Mouse (Mus musculus) heart, embryonic 10.5 days (tissue): ENCODE results near the gene Lrrc20. TPM values are rescaled to one million over a fixed set of nuclear protein-coding genes. Genes with fewer than 3 reads are reported as not detected.
A peak's percentile ranks its signal among the peaks of the same experiment; 100 is the strongest.

Experiments
- DNase-seq: peaks from one replicate; pipeline ENCODE4 v3.0.0-alpha.2; 2017; ENCODE audit warnings: low spot score
- H3K27ac ChIP-seq: fragments of 300-500 bp; sonication (generic); 2 replicates; pipeline ENCODE4 v1.5.1; 2016; ENCODE audit warnings: mild to moderate bottlenecking
- H3K27me3 ChIP-seq: fragments of 300-500 bp; sonication (generic); 2 replicates; pipeline ENCODE4 v1.6.1; 2016; ENCODE audit warnings: mild to moderate bottlenecking; ENCODE audit not compliant: poor library complexity, insufficient read depth, severe bottlenecking
- H3K36me3 ChIP-seq: fragments of 300-500 bp; sonication (generic); 2 replicates; pipeline ENCODE4 v1.6.1; 2016; ENCODE audit warnings: mild to moderate bottlenecking, moderate library complexity
- H3K4me1 ChIP-seq: fragments of 300-500 bp; sonication (generic); 2 replicates; pipeline ENCODE4 v1.6.1; 2016; ENCODE audit warnings: mild to moderate bottlenecking
- H3K4me3 ChIP-seq: fragments of 300-500 bp; sonication (generic); 2 replicates; pipeline ENCODE4 v1.5.1; 2016; ENCODE audit warnings: mild to moderate bottlenecking, moderate library complexity
- H3K9me3 ChIP-seq: fragments of 300-500 bp; sonication (generic); 2 replicates; pipeline ENCODE4 v1.6.1; 2016; ENCODE audit warnings: mild to moderate bottlenecking, moderate library complexity
- WGBS: fragments of 180-500 bp; shearing (Covaris S2); methylation state at CpG from one replicate; pipeline ENCODE4 v1.1.7; 2016; 5-methylcytosine and 5-hydroxymethylcytosine counted together
- polyA plus RNA-seq: library from polyadenylated mRNA; unstranded; fragments of >200 nt; fragmentation: Nextera tagmentation; extraction: Ambion mirVana; gene quantifications from 2 replicates; pipeline ENCODE4 v1.2.1, GENCODE M21; 2016

The Lrrc20 gene
- polyA plus RNA-seq, 1 experiment from 2014 or later, result 10.5 TPM

DNA sequence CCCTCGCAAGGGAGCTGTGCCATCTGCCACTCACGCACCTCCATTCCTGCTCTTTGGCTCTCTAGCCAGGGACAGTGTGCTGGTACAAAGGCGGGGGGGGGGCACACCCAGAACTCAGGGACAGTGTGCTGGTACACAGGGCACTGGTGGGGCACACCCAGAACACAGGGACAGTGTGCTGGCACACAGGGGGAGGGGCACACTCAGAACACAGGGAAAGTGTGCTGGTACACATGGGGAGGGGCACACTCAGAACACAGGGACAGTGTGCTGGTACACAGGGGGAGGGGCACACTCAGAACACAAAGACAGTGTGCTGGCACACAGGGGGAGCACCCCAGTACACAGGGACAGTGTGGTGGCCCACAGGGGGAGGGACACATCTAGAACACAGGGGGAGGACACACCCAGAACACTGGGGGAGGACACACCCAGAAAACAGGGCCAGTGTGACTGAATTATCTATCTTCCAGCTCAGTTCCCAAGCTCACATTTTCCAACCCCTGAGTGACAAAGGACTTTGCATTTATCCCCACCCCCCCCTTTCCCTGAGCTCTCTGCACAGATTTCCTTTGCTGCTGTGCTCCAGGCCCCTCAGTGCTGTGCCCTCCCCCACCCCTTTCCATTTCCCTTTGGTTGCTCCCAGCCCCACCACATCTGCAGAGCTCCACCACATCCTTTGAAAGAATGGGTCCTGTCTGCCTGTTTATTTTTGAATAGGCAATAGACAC, 58.9 kb downstream of the Lrrc20 start:
- Histone ChIP-seq H3K9me3 (no peaks in the 10 kb centered on the region), H3K4me1 (peaks cover 58% of the 10 kb centered on the region), H3K27me3 (no peaks in the 10 kb centered on the region), H3K4me3 (no peak overlapping the region), H3K36me3 (no peaks in the 10 kb centered on the region), H3K27ac (peak overlapping the region; percentile 83)
- no peak for DNase-seq
- WGBS, result 66% methylated on average over 3 of the region's 3 CpGs

GRCm38 (mm10) chr10:61535441-61535840, 59.8 kb downstream of the Lrrc20 start:
- 91% methylated on average over 4 of the region's 4 CpGs for WGBS
- Histone ChIP-seq H3K9me3 (no peaks in the 10 kb centered on the region), H3K27me3 (no peaks in the 10 kb centered on the region), H3K4me3 (no peak overlapping the region), H3K36me3 (no peaks in the 10 kb centered on the region), H3K4me1 (peaks cover 49% of the 10 kb centered on the region), H3K27ac (peak overlapping the region; percentile 83)
- no peak for DNase-seq

- Histone ChIP-seq H3K27ac (peak overlapping the region; percentile 83), H3K27me3 (no peaks in the 10 kb centered on the region), H3K4me3 (peak overlapping the region; percentile 32; the same call in 1 of the 2 replicates), H3K4me1 (peaks cover 43% of the 10 kb centered on the region), H3K36me3 (no peaks in the 10 kb centered on the region), H3K9me3 (no peaks in the 10 kb centered on the region)
- 33% methylated on average over 20 of the region's 20 CpGs for WGBS
- DNase-seq, result peak; percentile 82
Observed at GRCm38 (mm10) chr10:61536130-61537035, 60.8 kb downstream of the Lrrc20 start.

- Histone ChIP-seq H3K9me3 (no peaks in the 10 kb centered on the region), H3K27me3 (no peaks in the 10 kb centered on the region), H3K36me3 (no peaks in the 10 kb centered on the region), H3K27ac (peak overlapping the region; percentile 83), H3K4me1 (peaks cover 43% of the 10 kb centered on the region), H3K4me3 (no peak overlapping the region)
- WGBS, result 69% methylated on average over 5 of the region's 5 CpGs
- DNase-seq, result no peak
Observed at GRCm38 (mm10) chr10:61537036-61537380, 61.4 kb downstream of the Lrrc20 start.

DNA sequence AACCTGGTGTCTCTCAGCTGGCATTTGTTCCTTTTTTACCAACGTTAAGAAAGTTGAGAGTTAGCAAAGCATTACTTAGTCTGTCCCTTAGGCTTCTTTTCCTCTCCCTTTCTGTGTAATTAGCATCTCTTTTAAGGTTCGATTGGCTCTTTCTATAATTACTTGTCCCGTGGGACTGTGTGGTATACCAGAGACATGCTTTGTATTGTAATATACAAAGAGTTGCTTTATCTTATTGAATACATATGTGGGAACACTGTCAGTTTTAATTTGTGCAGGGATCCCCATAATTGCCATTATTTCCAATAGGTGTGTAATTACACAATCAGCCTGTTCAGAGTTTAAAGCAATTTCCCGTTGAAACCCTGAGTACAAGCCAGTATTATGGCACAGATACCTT, 62.8 kb downstream of the Lrrc20 start:
- WGBS, result 57% methylated on average over 4 of the region's 4 CpGs
- no peak for DNase-seq

DNA sequence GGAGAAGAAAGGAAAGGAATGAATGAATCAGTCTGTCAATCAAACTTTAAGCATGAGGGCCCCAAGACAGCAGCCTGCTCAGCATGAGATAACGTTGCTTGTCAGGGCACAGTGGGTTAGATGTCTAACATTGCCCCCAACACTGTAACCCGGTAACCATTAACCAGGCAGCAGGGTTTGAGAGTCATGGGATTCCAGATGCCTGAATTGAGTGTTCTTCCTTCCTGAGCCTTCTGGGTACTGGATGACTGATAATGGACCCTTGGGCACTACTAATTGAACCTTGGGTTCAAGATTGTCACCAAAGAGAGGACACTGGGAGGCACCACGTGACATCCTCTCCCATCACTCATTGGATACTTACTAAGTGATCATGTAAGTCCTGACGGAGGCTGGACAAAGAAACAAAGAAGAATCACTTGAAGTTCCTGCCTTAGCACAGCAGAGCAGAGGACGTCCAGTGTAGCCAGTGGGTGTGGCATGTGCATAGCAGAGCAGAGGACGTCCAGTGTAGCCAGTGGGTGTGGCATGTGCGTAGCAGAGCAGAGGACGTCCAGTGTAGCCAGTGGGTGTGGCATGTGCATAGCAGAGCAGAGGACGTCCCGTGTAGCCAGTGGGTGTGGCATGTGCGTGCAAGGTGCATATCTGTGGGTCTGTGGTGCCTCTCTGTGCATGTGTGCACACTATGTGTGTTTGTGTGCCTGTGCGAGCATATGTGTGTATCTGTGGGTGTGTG, 68.7 kb downstream of the Lrrc20 start:
- peak; percentile 89 for DNase-seq
- no peaks in the 10 kb centered on the region for H3K36me3 ChIP-seq
- peaks cover 24% of the 10 kb centered on the region for H3K4me1 ChIP-seq
- no peaks in the 10 kb centered on the region for H3K27me3 ChIP-seq
- H3K27ac ChIP-seq, result 0 out of 2 replicates have a peak overlapping the region, but pooled peaks have one; percentile 18
- no peak overlapping the region for H3K4me3 ChIP-seq
- 44% methylated on average over 12 of the region's 12 CpGs for WGBS
- no peaks in the 10 kb centered on the region for H3K9me3 ChIP-seq

More for the DNA sequence above, 62.8 kb downstream of the Lrrc20 start:
- peaks cover 43% of the 10 kb centered on the region for H3K4me1 ChIP-seq
- no peaks in the 10 kb centered on the region for H3K9me3 ChIP-seq
- H3K27ac ChIP-seq, result no peak overlapping the region
- H3K4me3 ChIP-seq, result no peak overlapping the region
- no peaks in the 10 kb centered on the region for H3K36me3 ChIP-seq
- H3K27me3 ChIP-seq, result no peaks in the 10 kb centered on the region

- no peak for DNase-seq
- Histone ChIP-seq H3K4me3 (no peak overlapping the region), H3K27ac (0 out of 2 replicates have a peak overlapping the region, but pooled peaks have one; percentile 18), H3K36me3 (no peaks in the 10 kb centered on the region), H3K9me3 (no peaks in the 10 kb centered on the region), H3K4me1 (peaks cover 24% of the 10 kb centered on the region), H3K27me3 (no peaks in the 10 kb centered on the region)
- 53% methylated on average over 9 of the region's 9 CpGs for WGBS
Observed at GRCm38 (mm10) chr10:61544863-61545240, 69.3 kb downstream of the Lrrc20 start.

- no peaks in the 10 kb centered on the region for H3K27me3 ChIP-seq
- no peak overlapping the region for H3K27ac ChIP-seq
- H3K4me1 ChIP-seq, result peaks cover 3% of the 10 kb centered on the region
- WGBS, result 83% methylated on average over 8 of the region's 8 CpGs
- no peaks in the 10 kb centered on the region for H3K9me3 ChIP-seq
- H3K36me3 ChIP-seq, result peaks cover 7% of the 10 kb centered on the region; the same call in 1 of the 2 replicates
- no peak overlapping the region for H3K4me3 ChIP-seq
- no peak for DNase-seq
Observed at GRCm38 (mm10) chr10:61550106-61550505, 74.5 kb downstream of the Lrrc20 start.

DNA sequence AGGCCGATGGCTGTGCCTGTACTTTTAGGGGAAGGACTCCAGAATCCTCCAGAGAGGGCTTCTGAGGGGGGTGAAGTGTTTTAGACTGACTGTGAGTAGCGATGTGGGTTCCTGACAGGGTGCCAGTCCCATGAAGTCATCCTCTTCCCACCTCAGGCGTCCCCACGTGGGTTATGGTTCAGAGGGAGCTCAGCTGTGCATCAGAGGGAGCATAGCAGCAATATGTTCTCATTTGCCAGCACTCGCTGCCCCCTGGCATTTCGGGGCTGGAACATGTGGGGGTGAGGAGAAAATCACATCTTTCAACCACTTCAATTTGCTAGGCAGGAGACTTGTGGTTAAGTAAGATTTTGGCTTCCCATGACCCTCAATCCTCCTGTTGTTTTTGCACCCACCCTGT, 79.6 kb downstream of the Lrrc20 start:
- H3K4me1 ChIP-seq, result no peaks in the 10 kb centered on the region
- peaks cover 16% of the 10 kb centered on the region for H3K36me3 ChIP-seq
- no peak overlapping the region for H3K27ac ChIP-seq
- no peak overlapping the region for H3K4me3 ChIP-seq
- 0 out of 2 replicates have a peak, but pooled peaks cover 5% of the 10 kb centered on the region for H3K9me3 ChIP-seq
- WGBS, result 86% methylated on average over 6 of the region's 6 CpGs
- H3K27me3 ChIP-seq, result no peaks in the 10 kb centered on the region
- no peak for DNase-seq

DNA sequence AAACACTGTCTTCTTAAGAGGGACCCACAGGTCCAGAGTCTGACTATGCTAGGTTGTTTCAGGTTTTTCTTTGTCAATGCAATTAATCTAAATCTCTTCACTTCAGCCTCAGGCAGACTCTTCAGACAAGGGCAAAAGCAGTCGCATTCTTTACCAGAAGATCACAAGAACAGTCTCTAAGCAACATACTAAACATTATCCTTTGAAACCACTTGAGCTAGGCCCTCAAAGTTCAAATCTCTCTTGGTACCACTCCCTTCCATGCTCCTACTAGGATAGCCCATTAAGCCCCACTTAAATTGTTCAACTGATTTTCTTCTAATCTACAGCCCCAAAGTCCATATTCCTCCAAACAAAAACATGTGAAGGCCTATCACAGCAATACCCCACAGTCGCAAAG, 83.0 kb downstream of the Lrrc20 start:
- Histone ChIP-seq H3K27me3 (no peaks in the 10 kb centered on the region), H3K4me3 (no peak overlapping the region), H3K9me3 (0 out of 2 replicates have a peak, but pooled peaks cover 5% of the 10 kb centered on the region), H3K27ac (no peak overlapping the region), H3K36me3 (peaks cover 24% of the 10 kb centered on the region), H3K4me1 (no peaks in the 10 kb centered on the region)
- no peak for DNase-seq
- 69% methylated on average over 2 of the region's 2 CpGs for WGBS

DNA sequence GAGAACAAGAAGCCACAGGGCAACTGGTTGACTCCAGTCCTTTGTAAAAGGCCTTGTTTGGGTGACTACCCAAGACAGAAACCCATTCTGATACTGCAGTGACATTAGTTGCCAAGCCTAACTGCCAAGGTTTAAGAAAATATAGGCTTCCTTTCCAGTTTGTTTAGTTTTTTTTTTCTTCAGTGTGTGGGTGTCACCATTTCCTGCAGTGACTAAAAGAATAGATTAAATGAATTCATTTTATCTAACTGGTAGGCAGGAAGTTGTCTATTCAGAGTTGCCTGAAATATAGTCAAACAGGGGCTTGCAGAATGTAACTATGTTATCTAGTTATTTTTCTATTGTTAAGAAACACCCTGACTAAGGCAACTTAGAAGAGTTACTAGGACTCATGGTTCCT, 83.9 kb downstream of the Lrrc20 start:
- no peaks in the 10 kb centered on the region for H3K27me3 ChIP-seq
- H3K4me3 ChIP-seq, result no peak overlapping the region
- peaks cover 2% of the 10 kb centered on the region; the same call in 1 of the 2 replicates for H3K4me1 ChIP-seq
- DNase-seq, result no peak
- H3K36me3 ChIP-seq, result peaks cover 24% of the 10 kb centered on the region
- H3K27ac ChIP-seq, result no peak overlapping the region
- 0 out of 2 replicates have a peak, but pooled peaks cover 5% of the 10 kb centered on the region for H3K9me3 ChIP-seq

- no peaks in the 10 kb centered on the region for H3K27me3 ChIP-seq
- no peak overlapping the region for H3K27ac ChIP-seq
- H3K4me3 ChIP-seq, result no peak overlapping the region
- H3K36me3 ChIP-seq, result peaks cover 16% of the 10 kb centered on the region
- no peaks in the 10 kb centered on the region for H3K9me3 ChIP-seq
- 81% methylated on average over 9 of the region's 9 CpGs for WGBS
- H3K4me1 ChIP-seq, result peaks cover 2% of the 10 kb centered on the region; the same call in 1 of the 2 replicates
- no peak for DNase-seq
Observed at GRCm38 (mm10) chr10:61563550-61563949, 87.9 kb downstream of the Lrrc20 start.
